Mouse (Mus musculus): ENCODE measurements around the gene Ms4a4b. TPM values are rescaled to one million over a fixed set of nuclear protein-coding genes. Genes with fewer than 3 reads are reported as not detected.
"Not testable (repeated sequence)": the region's sequence is repeated elsewhere in the genome, so short reads cannot be mapped to it uniquely, and the experiment has no call there.

Gene Ms4a4b
- polyA plus RNA-seq, 1 experiment from 2014 or later: 0.17 TPM

DNA sequence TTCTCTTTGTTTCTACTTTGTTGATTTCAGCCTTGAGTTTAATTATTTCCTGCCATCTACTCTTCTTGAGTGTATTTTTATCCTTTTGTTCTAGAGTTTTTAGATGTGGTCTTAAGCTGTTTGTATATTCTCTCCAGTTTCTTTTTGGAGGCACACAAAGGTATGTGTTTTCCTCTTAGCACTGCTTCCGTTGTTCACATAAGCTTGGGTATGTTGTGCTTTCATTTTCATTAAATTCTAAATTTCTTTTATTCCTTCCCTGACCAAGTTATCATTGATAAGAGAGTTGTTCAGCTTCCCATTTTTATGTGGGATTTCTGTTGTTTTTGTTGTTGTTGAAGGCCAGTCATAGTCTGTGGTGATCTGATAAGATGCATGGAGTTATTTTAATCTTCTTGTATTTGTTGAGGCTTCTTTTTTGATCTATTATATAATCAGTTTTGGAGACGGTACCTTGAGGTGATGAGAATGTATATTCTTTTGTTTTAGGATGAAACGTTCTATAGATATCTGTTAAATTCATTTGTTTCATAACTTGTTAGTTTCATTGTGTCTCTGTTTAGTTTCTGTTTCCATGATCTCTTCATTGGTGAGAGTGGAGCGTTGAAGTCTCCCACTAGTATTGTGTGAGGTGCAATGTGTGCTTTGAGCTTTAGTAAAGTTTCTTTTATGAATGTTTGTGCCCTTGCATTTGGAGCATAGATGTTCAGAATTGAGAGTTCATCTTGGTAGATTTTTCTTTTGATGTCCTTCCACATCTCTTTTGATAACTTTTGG lies 8.1 kb upstream of the Ms4a4b start:
- Histone ChIP-seq H3K4me2 (replicated peaks; ENCODE audit: low read depth, low read length) (no peak overlapping the region), H3K4me3 (ENCODE audit: low read length) (no peak overlapping the region), H3K9me3 (ENCODE audit: low read length) (no peaks in the 10 kb centered on the region), H3K4me1 (ENCODE audit: insufficient read depth, low read length) (no peaks in the 10 kb centered on the region), H3K27ac (ENCODE audit: low read length) (no peak overlapping the region), H3K9ac (replicated peaks; ENCODE audit: low read length) (no peak overlapping the region), H3K36me3 (ENCODE audit: insufficient read depth, low read length) (no peaks in the 10 kb centered on the region), H3K27me3 (ENCODE audit: insufficient read depth, low read length) (no peaks in the 10 kb centered on the region)
- 89% methylated on average over 4 of the region's 4 CpGs for WGBS
- no peak for ATAC-seq (ENCODE audit: low FRiP score, low TSS enrichment)

DNA sequence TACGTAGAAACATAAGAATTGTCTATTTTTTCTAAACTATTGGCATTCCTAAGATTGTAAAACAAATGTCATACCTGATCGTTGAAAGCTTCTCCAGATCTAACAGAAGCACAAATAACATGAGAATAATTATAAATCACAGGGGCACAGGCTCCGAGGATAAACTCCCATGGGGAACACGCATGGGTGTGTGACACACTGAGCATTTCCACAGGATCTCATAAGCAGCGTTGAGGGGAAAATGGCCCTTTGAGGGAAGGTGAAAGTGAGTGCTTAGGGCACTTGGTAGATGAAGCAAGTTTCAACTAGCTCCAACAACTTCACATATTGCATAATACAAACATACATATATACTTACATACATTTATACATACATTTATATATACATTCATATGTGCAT lies 611 bp downstream of the Ms4a4b start:
- Histone ChIP-seq H3K4me3 (ENCODE audit: low read length) (no peak overlapping the region), H3K4me1 (ENCODE audit: insufficient read depth, low read length) (no peaks in the 10 kb centered on the region), H3K9ac (replicated peaks; ENCODE audit: low read length) (no peak overlapping the region), H3K9me3 (ENCODE audit: low read length) (no peaks in the 10 kb centered on the region), H3K36me3 (ENCODE audit: insufficient read depth, low read length) (no peaks in the 10 kb centered on the region), H3K4me2 (replicated peaks; ENCODE audit: low read depth, low read length) (no peak overlapping the region), H3K27ac (ENCODE audit: low read length) (no peak overlapping the region), H3K27me3 (ENCODE audit: insufficient read depth, low read length) (no peaks in the 10 kb centered on the region)
- no peak for ATAC-seq (ENCODE audit: low FRiP score, low TSS enrichment)
- 86% methylated on average over 5 of the region's 5 CpGs for WGBS

GRCm38 (mm10) chr19:11447238-11447637 lies 3.9 kb downstream of the Ms4a4b start:
- H3K9me3 ChIP-seq (ENCODE audit: low read length): no peaks in the 10 kb centered on the region
- no peaks in the 10 kb centered on the region for H3K4me1 ChIP-seq (ENCODE audit: insufficient read depth, low read length)
- ATAC-seq (ENCODE audit: low FRiP score, low TSS enrichment): no peak
- H3K4me2 ChIP-seq (replicated peaks; ENCODE audit: low read depth, low read length): no peak overlapping the region
- H3K9ac ChIP-seq (replicated peaks; ENCODE audit: low read length): no peak overlapping the region
- H3K4me3 ChIP-seq (ENCODE audit: low read length): no peak overlapping the region
- no peaks in the 10 kb centered on the region for H3K36me3 ChIP-seq (ENCODE audit: insufficient read depth, low read length)
- H3K27ac ChIP-seq (ENCODE audit: low read length): no peak overlapping the region
- H3K27me3 ChIP-seq (ENCODE audit: insufficient read depth, low read length): no peaks in the 10 kb centered on the region
- 91% methylated on average over 2 of the region's 2 CpGs for WGBS

DNA sequence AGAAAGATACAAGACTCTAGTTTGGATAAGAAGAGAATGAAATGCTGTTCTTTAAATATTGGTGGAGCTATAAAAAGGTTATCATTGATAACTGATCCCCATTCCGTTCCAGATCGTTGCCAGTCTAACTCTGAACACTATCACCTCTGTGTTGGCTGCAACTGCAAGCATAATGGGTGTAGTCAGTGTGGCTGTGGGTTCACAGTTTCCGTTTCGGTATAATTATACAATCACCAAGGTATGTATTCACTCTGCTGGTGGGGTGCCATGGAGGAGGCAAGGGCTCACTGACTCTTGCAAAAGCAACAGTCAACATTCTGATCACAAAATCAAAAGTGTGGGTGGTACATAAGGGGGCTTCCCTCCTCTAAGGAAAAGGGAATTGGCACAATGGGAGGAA lies 15.7 kb downstream of the Ms4a4b start:
- not testable (repeated sequence) for H3K27me3 ChIP-seq (ENCODE audit: insufficient read depth, low read length); H3K9me3 ChIP-seq (ENCODE audit: low read length); H3K36me3 ChIP-seq (ENCODE audit: insufficient read depth, low read length); H3K4me2 ChIP-seq (replicated peaks; ENCODE audit: low read depth, low read length); ATAC-seq (ENCODE audit: low FRiP score, low TSS enrichment); H3K4me3 ChIP-seq (ENCODE audit: low read length); H3K9ac ChIP-seq (replicated peaks; ENCODE audit: low read length); H3K27ac ChIP-seq (ENCODE audit: low read length); H3K4me1 ChIP-seq (ENCODE audit: insufficient read depth, low read length)
- WGBS: 88% methylated on average over 2 of the region's 4 CpGs

DNA sequence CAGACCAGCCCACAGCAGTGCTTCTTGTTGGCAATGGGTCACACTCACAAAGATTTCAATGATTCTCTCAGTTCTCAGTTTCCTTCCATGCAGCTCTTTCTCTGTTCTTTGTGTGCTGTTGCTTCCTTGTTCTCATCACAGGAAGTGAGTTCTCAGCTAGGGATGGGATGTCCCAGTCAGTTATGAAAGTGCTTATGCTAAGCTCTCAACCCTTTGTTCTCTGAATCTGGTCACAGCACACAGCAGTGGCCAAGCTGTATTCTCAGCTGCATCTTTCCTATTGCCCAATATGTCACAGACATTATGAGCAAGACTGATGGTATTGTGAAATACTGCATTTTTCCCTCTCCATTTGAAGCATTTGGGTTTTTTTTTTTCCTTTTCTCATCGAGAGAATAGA lies 21.4 kb downstream of the Ms4a4b start:
- not testable (repeated sequence) for H3K27me3 ChIP-seq (ENCODE audit: insufficient read depth, low read length); H3K27ac ChIP-seq (ENCODE audit: low read length); H3K4me2 ChIP-seq (replicated peaks; ENCODE audit: low read depth, low read length); H3K9ac ChIP-seq (replicated peaks; ENCODE audit: low read length); H3K36me3 ChIP-seq (ENCODE audit: insufficient read depth, low read length); H3K9me3 ChIP-seq (ENCODE audit: low read length); ATAC-seq (ENCODE audit: low FRiP score, low TSS enrichment); H3K4me1 ChIP-seq (ENCODE audit: insufficient read depth, low read length); H3K4me3 ChIP-seq (ENCODE audit: low read length)
- WGBS: 62% methylated on average over 1 of the region's 1 CpGs

- ATAC-seq (ENCODE audit: low FRiP score, low TSS enrichment): no peak
- Histone ChIP-seq H3K27ac (ENCODE audit: low read length) (no peak overlapping the region), H3K9me3 (ENCODE audit: low read length) (no peaks in the 10 kb centered on the region), H3K4me2 (replicated peaks; ENCODE audit: low read depth, low read length) (no peak overlapping the region), H3K36me3 (ENCODE audit: insufficient read depth, low read length) (no peaks in the 10 kb centered on the region), H3K27me3 (ENCODE audit: insufficient read depth, low read length) (no peaks in the 10 kb centered on the region), H3K4me3 (ENCODE audit: low read length) (no peak overlapping the region), H3K9ac (replicated peaks; ENCODE audit: low read length) (no peak overlapping the region), H3K4me1 (ENCODE audit: insufficient read depth, low read length) (no peaks in the 10 kb centered on the region)
- WGBS: 75% methylated on average over 5 of the region's 5 CpGs
Measured at GRCm38 (mm10) chr19:11466471-11466870, 23.1 kb downstream of the Ms4a4b start.

- H3K4me1 ChIP-seq (ENCODE audit: insufficient read depth, low read length); H3K4me3 ChIP-seq (ENCODE audit: low read length); H3K9me3 ChIP-seq (ENCODE audit: low read length); H3K4me2 ChIP-seq (replicated peaks; ENCODE audit: low read depth, low read length); ATAC-seq (ENCODE audit: low FRiP score, low TSS enrichment); H3K9ac ChIP-seq (replicated peaks; ENCODE audit: low read length); H3K27ac ChIP-seq (ENCODE audit: low read length); H3K27me3 ChIP-seq (ENCODE audit: insufficient read depth, low read length); H3K36me3 ChIP-seq (ENCODE audit: insufficient read depth, low read length): not testable (repeated sequence)
- 73% methylated on average over 1 of the region's 1 CpGs for WGBS
Measured at GRCm38 (mm10) chr19:11468361-11468760, 25.0 kb downstream of the Ms4a4b start.

DNA sequence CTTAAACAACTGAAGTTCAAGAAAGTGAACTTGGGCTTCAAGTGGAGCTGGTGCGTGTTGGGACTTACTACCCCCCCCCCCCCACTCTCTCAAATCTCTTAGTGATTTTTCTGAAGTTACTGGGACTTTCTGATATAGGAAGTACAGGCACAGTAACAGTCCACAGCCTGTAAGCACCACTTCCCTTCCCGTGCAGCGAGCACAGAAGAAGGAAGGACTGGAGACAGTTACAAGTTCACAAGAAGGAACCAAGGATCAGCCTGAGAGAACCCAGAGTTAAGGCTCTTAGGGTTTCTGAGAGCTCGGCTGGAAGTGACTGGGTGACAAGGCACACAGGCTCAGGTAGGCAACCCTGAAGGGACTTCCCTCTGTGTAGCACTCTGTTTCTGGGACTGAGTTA lies 25.9 kb downstream of the Ms4a4b start, which contains the start of gene Ms4a6c:
Gene Ms4a6c, plus strand, starts transcription at position 152 of the 400 bp plus-strand sequence.
- not testable (repeated sequence) for H3K27me3 ChIP-seq (ENCODE audit: insufficient read depth, low read length); H3K9ac ChIP-seq (replicated peaks; ENCODE audit: low read length); H3K36me3 ChIP-seq (ENCODE audit: insufficient read depth, low read length); H3K4me2 ChIP-seq (replicated peaks; ENCODE audit: low read depth, low read length); H3K4me1 ChIP-seq (ENCODE audit: insufficient read depth, low read length); ATAC-seq (ENCODE audit: low FRiP score, low TSS enrichment); H3K27ac ChIP-seq (ENCODE audit: low read length); H3K4me3 ChIP-seq (ENCODE audit: low read length); H3K9me3 ChIP-seq (ENCODE audit: low read length)
- WGBS: 87% methylated on average over 4 of the region's 4 CpGs

- no peak overlapping the region for H3K9ac ChIP-seq (replicated peaks; ENCODE audit: low read length)
- no peak overlapping the region for H3K4me3 ChIP-seq (ENCODE audit: low read length)
- no peak for ATAC-seq (ENCODE audit: low FRiP score, low TSS enrichment)
- no peak overlapping the region for H3K4me2 ChIP-seq (replicated peaks; ENCODE audit: low read depth, low read length)
- no peaks in the 10 kb centered on the region for H3K9me3 ChIP-seq (ENCODE audit: low read length)
- no peaks in the 10 kb centered on the region for H3K4me1 ChIP-seq (ENCODE audit: insufficient read depth, low read length)
- no peaks in the 10 kb centered on the region for H3K27me3 ChIP-seq (ENCODE audit: insufficient read depth, low read length)
- H3K36me3 ChIP-seq (ENCODE audit: insufficient read depth, low read length): no peaks in the 10 kb centered on the region
- no peak overlapping the region for H3K27ac ChIP-seq (ENCODE audit: low read length)
- 95% methylated on average over 2 of the region's 2 CpGs for WGBS
Measured at GRCm38 (mm10) chr19:11479714-11480113, 36.4 kb downstream of the Ms4a4b start.

DNA sequence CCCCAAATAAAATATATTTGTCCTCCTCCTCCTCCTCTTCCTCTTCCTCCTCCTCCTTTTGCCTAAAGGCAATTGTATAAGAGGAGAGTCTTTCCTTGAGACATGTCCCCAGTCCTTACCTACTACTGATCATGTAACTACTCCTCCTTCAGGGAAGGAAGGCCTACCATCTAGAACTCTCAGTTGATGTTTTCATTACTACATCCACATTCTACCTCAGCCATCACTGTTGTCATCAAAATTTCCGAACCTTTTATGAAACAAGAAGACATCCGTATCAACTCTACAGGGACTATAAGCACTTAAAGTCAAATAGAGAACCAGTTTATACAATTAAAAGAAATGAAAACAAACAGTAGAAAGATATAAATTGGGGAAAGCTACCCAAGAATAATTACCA lies 39.3 kb downstream of the Ms4a4b start:
- Histone ChIP-seq H3K4me3 (ENCODE audit: low read length) (no peak overlapping the region), H3K9me3 (ENCODE audit: low read length) (no peaks in the 10 kb centered on the region), H3K36me3 (ENCODE audit: insufficient read depth, low read length) (no peaks in the 10 kb centered on the region), H3K4me2 (replicated peaks; ENCODE audit: low read depth, low read length) (no peak overlapping the region), H3K27me3 (ENCODE audit: insufficient read depth, low read length) (no peaks in the 10 kb centered on the region), H3K27ac (ENCODE audit: low read length) (no peak overlapping the region), H3K9ac (replicated peaks; ENCODE audit: low read length) (no peak overlapping the region), H3K4me1 (ENCODE audit: insufficient read depth, low read length) (no peaks in the 10 kb centered on the region)
- no peak for ATAC-seq (ENCODE audit: low FRiP score, low TSS enrichment)
- 90% methylated on average over 2 of the region's 2 CpGs for WGBS
